Mouse (Mus musculus) liver, adult (tissue): ENCODE results near the gene Cdh1.
"Not testable (repeated sequence)": the region's sequence is repeated elsewhere in the genome, so short reads cannot be mapped to it uniquely, and the experiment has no call there.

Experiments used
- GATA4 ChIP-seq: IDR thresholded peaks from 2 replicates; pipeline ENCODE4 v1.6.1; 2014; ENCODE audit warnings: mild to moderate bottlenecking, low read length; ENCODE audit not compliant: insufficient replicate concordance

The Cdh1 gene

GRCm38 (mm10) chr8:106603131-106603819 is at the start of gene Cdh1:
Gene Cdh1, plus strand, starts transcription at chr8:106603351.
- TF ChIP-seq GATA4: no peak

- no peak for TF ChIP-seq GATA4
Measured at GRCm38 (mm10) chr8:106554011-106554410, 49.1 kb upstream of the Cdh1 start.

GRCm38 (mm10) chr8:106556068-106556645 is 47.0 kb upstream of the Cdh1 start:
- TF ChIP-seq GATA4: no peak

- TF ChIP-seq GATA4: no peak
Measured at GRCm38 (mm10) chr8:106559844-106560243, 43.3 kb upstream of the Cdh1 start.

GRCm38 (mm10) chr8:106561097-106561865 is 41.9 kb upstream of the Cdh1 start:
- no peak for TF ChIP-seq GATA4

GRCm38 (mm10) chr8:106563691-106564182 is 39.4 kb upstream of the Cdh1 start:
- TF ChIP-seq GATA4: no peak

- no peak for TF ChIP-seq GATA4
Measured at GRCm38 (mm10) chr8:106569006-106569405, 34.1 kb upstream of the Cdh1 start.

GRCm38 (mm10) chr8:106570386-106570785 is 32.8 kb upstream of the Cdh1 start:
- TF ChIP-seq GATA4: no peak

- TF ChIP-seq GATA4: no peak
Measured at GRCm38 (mm10) chr8:106571551-106572172, 31.5 kb upstream of the Cdh1 start.

GRCm38 (mm10) chr8:106573168-106573567 is 30.0 kb upstream of the Cdh1 start, which contains the start of gene Gm10073:
Gene Gm10073, minus strand, starts transcription at chr8:106573461.
- TF ChIP-seq GATA4: not testable (repeated sequence)

- TF ChIP-seq GATA4: no peak
Measured at GRCm38 (mm10) chr8:106574283-106574682, 28.9 kb upstream of the Cdh1 start.

- TF ChIP-seq GATA4: no peak
Measured at GRCm38 (mm10) chr8:106576849-106577555, 26.1 kb upstream of the Cdh1 start.

GRCm38 (mm10) chr8:106579510-106579909 is 23.6 kb upstream of the Cdh1 start:
- TF ChIP-seq GATA4: no peak

- TF ChIP-seq GATA4: no peak
Measured at GRCm38 (mm10) chr8:106581344-106582088, 21.6 kb upstream of the Cdh1 start.

GRCm38 (mm10) chr8:106584942-106585670 is 18.0 kb upstream of the Cdh1 start:
- TF ChIP-seq GATA4: no peak
